Comparison of ENCODE assay signal across 12 mouse cellular contexts in genomic region chr11:118512257-118512910, GRCm38 (mm10). TPM values are rescaled to one million over a fixed set of nuclear protein-coding genes. Genes with fewer than 3 reads are reported as not detected.
DNase-seq lines count a peak whose midpoint lies in the region; ATAC-seq and TF ChIP-seq lines count a peak whose summit lies in the region.
"Had no signal": no experiment of that assay in that cellular context is flagged by ENCODE, and none has a peak within 500 bp of the region (broad histone marks: within the 10 kb centered on the region; RNA-seq: fewer than 3 reads in every experiment).

No protein-coding gene starts in this region.

- no peaks in the 10 kb centered on the region for H3K36me3 ChIP-seq in lung, embryonic 14.5 days (ENCODE audit: insufficient read depth)
- H3K36me3 ChIP-seq in forebrain, embryonic 12.5 days (replicated peaks): no peaks in the 10 kb centered on the region
- H3K36me3 ChIP-seq in hindbrain, postnatal 0 days (ENCODE audit: insufficient read depth, low read length): no peaks in the 10 kb centered on the region
- H3K36me3 ChIP-seq in neural tube, embryonic 15.5 days: no peaks in the 10 kb centered on the region
- H3K36me3 ChIP-seq: heart, embryonic 10.5 days; liver, embryonic 13.5 days had no signal

- no peaks in the 10 kb centered on the region for H3K9me3 ChIP-seq in lung, embryonic 14.5 days (ENCODE audit: low read depth, low read length)
- H3K9me3 ChIP-seq in forebrain, embryonic 12.5 days: no peaks in the 10 kb centered on the region
- H3K9me3 ChIP-seq in hindbrain, postnatal 0 days (ENCODE audit: low read length): no peaks in the 10 kb centered on the region
- no peaks in the 10 kb centered on the region for H3K9me3 ChIP-seq in neural tube, embryonic 15.5 days (replicated peaks)
- H3K9me3 ChIP-seq: heart, embryonic 10.5 days; liver, embryonic 13.5 days had no signal

- peak; percentile 48; the same call in 1 of the 2 replicates for ATAC-seq in lung, embryonic 14.5 days (ENCODE audit: insufficient read depth)
- ATAC-seq in forebrain, embryonic 12.5 days (ENCODE audit: low FRiP score): peak; percentile 41; the same call in 1 of the 2 replicates
- ATAC-seq in hindbrain, postnatal 0 days: peak; percentile 39
- peak; percentile 64 for ATAC-seq in neural tube, embryonic 15.5 days (ENCODE audit: low FRiP score)
- ATAC-seq in CD4-positive, CD25-positive, alpha-beta regulatory T cell, adult 4 months: no peak

- TF ChIP-seq POLR2A in lung, adult 2 months (IDR thresholded peaks at IDR 0.05; ENCODE audit: borderline replicate concordance, extremely low read depth, low read depth, low read length): no peak

- no peak for TF ChIP-seq CTCF in lung, embryonic 14.5 days (IDR thresholded peaks at IDR 0.05; ENCODE audit: low read depth)
- no peak for TF ChIP-seq CTCF in lung, adult 2 months (IDR thresholded peaks at IDR 0.05; ENCODE audit: insufficient read depth, low read length)
- TF ChIP-seq CTCF in hindbrain, postnatal 0 days (IDR thresholded peaks at IDR 0.05; ENCODE audit: low read depth): no peak

- H3K4me2 ChIP-seq in lung, embryonic 14.5 days: peak overlapping the region; percentile 4; the same call in 1 of the 2 replicates
- H3K4me2 ChIP-seq in forebrain, embryonic 12.5 days: no peak overlapping the region; the same call in 1 of the 2 replicates
- H3K4me2 ChIP-seq in hindbrain, postnatal 0 days (ENCODE audit: low read depth, low read length): no peak overlapping the region
- peak overlapping the region; percentile 17; the same call in 1 of the 2 replicates for H3K4me2 ChIP-seq in neural tube, embryonic 15.5 days
- H3K4me2 ChIP-seq: liver, embryonic 13.5 days had no signal

- peak; percentile 7 for DNase-seq in lung, embryonic 14.5 days
- DNase-seq in lung, adult 2 months: no peak
- DNase-seq in hindbrain, postnatal 0 days (ENCODE audit: low spot score): peak; percentile 53
- DNase-seq in embryo, embryonic 9.5 days (ENCODE audit: extremely low spot score): no peak
- DNase-seq: adrenal gland, adult 8-10 months; cerebellum, adult 9-10 months; liver, embryonic 13.5 days had no signal

- peaks cover 7% of the 10 kb centered on the region; the same call in 1 of the 2 replicates for H3K4me1 ChIP-seq in lung, embryonic 14.5 days (ENCODE audit: insufficient read depth)
- H3K4me1 ChIP-seq in lung, adult 2 months (ENCODE audit: control insufficient read depth, insufficient read depth, low read length): no peaks in the 10 kb centered on the region
- H3K4me1 ChIP-seq in forebrain, embryonic 12.5 days: peaks cover 20% of the 10 kb centered on the region
- no peaks in the 10 kb centered on the region; the same call in 1 of the 2 replicates for H3K4me1 ChIP-seq in hindbrain, postnatal 0 days (ENCODE audit: insufficient read depth, low read length)
- H3K4me1 ChIP-seq in neural tube, embryonic 15.5 days: peaks cover 51% of the 10 kb centered on the region
- H3K4me1 ChIP-seq: liver, embryonic 13.5 days had no signal

- H3K4me3 ChIP-seq in lung, embryonic 14.5 days (ENCODE audit: low read depth, low read length): no peak overlapping the region
- H3K4me3 ChIP-seq in lung, adult 2 months (replicated peaks; ENCODE audit: extremely low read depth, low read depth, low read length): no peak overlapping the region
- no peak overlapping the region for H3K4me3 ChIP-seq in forebrain, embryonic 12.5 days (replicated peaks)
- H3K4me3 ChIP-seq in hindbrain, postnatal 0 days (ENCODE audit: low read length): no peak overlapping the region
- no peak overlapping the region for H3K4me3 ChIP-seq in neural tube, embryonic 15.5 days (replicated peaks)
- H3K4me3 ChIP-seq: heart, embryonic 10.5 days; liver, embryonic 13.5 days; myocyte had no signal

- H3K27me3 ChIP-seq in lung, embryonic 14.5 days (ENCODE audit: insufficient read depth, low read length): 0 out of 2 replicates have a peak, but pooled peaks cover 3% of the 10 kb centered on the region
- H3K27me3 ChIP-seq in forebrain, embryonic 12.5 days: peaks cover 3% of the 10 kb centered on the region
- H3K27me3 ChIP-seq in hindbrain, postnatal 0 days (ENCODE audit: insufficient read depth, low read length): no peaks in the 10 kb centered on the region
- H3K27me3 ChIP-seq in neural tube, embryonic 15.5 days (replicated peaks): no peaks in the 10 kb centered on the region

- H3K9ac ChIP-seq in lung, embryonic 14.5 days: no peak overlapping the region
- no peak overlapping the region for H3K9ac ChIP-seq in forebrain, embryonic 12.5 days
- H3K9ac ChIP-seq in hindbrain, postnatal 0 days (replicated peaks; ENCODE audit: low read length): no peak overlapping the region
- 0 out of 2 replicates have a peak overlapping the region, but pooled peaks have one; percentile 17 for H3K9ac ChIP-seq in neural tube, embryonic 15.5 days (replicated peaks)
- H3K9ac ChIP-seq: liver, embryonic 13.5 days had no signal

- WGBS in lung, embryonic 14.5 days: 31% methylated on average over 15 of the region's 15 CpGs
- WGBS in lung, adult 2 months: 38% methylated on average over 15 of the region's 15 CpGs
- 61% methylated on average over 15 of the region's 15 CpGs for WGBS in forebrain, embryonic 12.5 days
- 30% methylated on average over 15 of the region's 15 CpGs for WGBS in hindbrain, postnatal 0 days
- 32% methylated on average over 15 of the region's 15 CpGs for WGBS in neural tube, embryonic 15.5 days

- no peak overlapping the region for H3K27ac ChIP-seq in lung, embryonic 14.5 days (ENCODE audit: low read depth)
- H3K27ac ChIP-seq in forebrain, embryonic 12.5 days: 0 out of 2 replicates have a peak overlapping the region, but pooled peaks have one; percentile 46
- no peak overlapping the region for H3K27ac ChIP-seq in hindbrain, postnatal 0 days
- H3K27ac ChIP-seq in neural tube, embryonic 15.5 days (replicated peaks): peak overlapping the region; percentile 74
- H3K27ac ChIP-seq: liver, embryonic 13.5 days had no signal

RNA-seq across cellular contexts. Expression of gene Engase, which starts 35.8 kb away (rescaled TPM):
- 7.0 and 10.5 TPM in 2 replicates for polyA plus RNA-seq in lung, embryonic 14.5 days (2014; fragmentation: Nextera tagmentation; extraction: Ambion mirVana)
- 12.9 and 17.0 TPM in 2 replicates for polyA plus RNA-seq in lung, adult 2 months (2012; rRNA removed)
- 6.2 and 9.0 TPM in 2 replicates for polyA plus RNA-seq in forebrain, embryonic 12.5 days (2016; fragmentation: Nextera tagmentation; extraction: Ambion mirVana)
- 9.0 and 20.7 TPM in 2 replicates for total RNA-seq in hindbrain, postnatal 0 days (2014; rRNA removed)
- polyA plus RNA-seq in hindbrain, postnatal 0 days (2015; fragmentation: Nextera tagmentation; extraction: Ambion mirVana): 6.5 and 7.0 TPM in 2 replicates
- polyA plus RNA-seq in neural tube, embryonic 15.5 days (2015; fragmentation: Nextera tagmentation; extraction: Ambion mirVana): 7.1 and 8.7 TPM in 2 replicates
- 1 to 10 TPM; 2.3 to 5.1 TPM for polyA plus RNA-seq in CD4-positive, CD25-positive, alpha-beta regulatory T cell, adult 4 months (2017; shearing (Covaris generic))

Comparison
In these comparisons a context has a peak if more than half of its experiments do, and no peak if none do; other contexts are left out.
1. DNase-seq: peak in lung, embryonic 14.5 days (single experiment) and hindbrain, postnatal 0 days (single experiment); none in lung, adult 2 months (single experiment) and embryo, embryonic 9.5 days (single experiment).
2. H3K27ac ChIP-seq: peak in forebrain, embryonic 12.5 days (single experiment) and neural tube, embryonic 15.5 days (single experiment); none in lung, embryonic 14.5 days (single experiment) and hindbrain, postnatal 0 days (single experiment).
3. H3K4me2 ChIP-seq: peak in lung, embryonic 14.5 days (single experiment) and neural tube, embryonic 15.5 days (single experiment); none in forebrain, embryonic 12.5 days (single experiment) and hindbrain, postnatal 0 days (single experiment).